Mouse (Mus musculus) midbrain, embryonic 13.5 days (tissue): Measurements from ENCODE around the gene Trappc2l. TPM values are rescaled to one million over a fixed set of nuclear protein-coding genes. Genes with fewer than 3 reads are reported as not detected.
"Not testable (repeated sequence)": the region's sequence is repeated elsewhere in the genome, so short reads cannot be mapped to it uniquely, and the experiment has no call there.

Experiments
- ATAC-seq: fragments of 200-750 bp; cut with Nextera tagmentation; 2 replicates; pipeline ENCODE4 v1.8.0; 2017; ENCODE audit warnings: mild to moderate bottlenecking, moderate TSS enrichment, moderate library complexity
- H3K27ac ChIP-seq: fragments of 300-500 bp; sonication (generic); 2 replicates; pipeline ENCODE4 v1.5.1; 2015; ENCODE audit warnings: inconsistent platforms, mild to moderate bottlenecking, moderate library complexity
- H3K27me3 ChIP-seq: fragments of 300-500 bp; sonication (generic); 2 replicates; pipeline ENCODE4 v1.6.1; 2015; ENCODE audit warnings: mild to moderate bottlenecking, inconsistent platforms
- H3K36me3 ChIP-seq: fragments of 300-500 bp; sonication (generic); 2 replicates; pipeline ENCODE4 v1.6.1; 2015; ENCODE audit warnings: mild to moderate bottlenecking, inconsistent platforms
- H3K4me1 ChIP-seq: fragments of 300-500 bp; sonication (generic); replicated peaks from 2 replicates; pipeline ENCODE4 v1.6.1; 2015; ENCODE audit warnings: inconsistent platforms
- H3K4me2 ChIP-seq: fragments of 300-500 bp; sonication (generic); replicated peaks from 2 replicates; pipeline ENCODE4 v1.6.1; 2015; ENCODE audit warnings: moderate library complexity, mild to moderate bottlenecking, inconsistent platforms
- H3K4me3 ChIP-seq: fragments of 300-500 bp; sonication (generic); replicated peaks from 2 replicates; pipeline ENCODE4 v1.5.1; 2015; ENCODE audit warnings: mild to moderate bottlenecking, inconsistent platforms
- H3K9ac ChIP-seq: fragments of 300-500 bp; sonication (generic); replicated peaks from 2 replicates; pipeline ENCODE4 v1.6.1; 2015; ENCODE audit warnings: mild to moderate bottlenecking, inconsistent platforms
- H3K9me3 ChIP-seq: fragments of 300-500 bp; sonication (generic); 2 replicates; pipeline ENCODE4 v1.6.1; 2016; ENCODE audit warnings: mild to moderate bottlenecking, inconsistent platforms
- WGBS: fragments of 180-500 bp; shearing (Covaris S2); methylation state at CpG from one replicate; pipeline ENCODE4 v1.1.7; 2015; 5-methylcytosine and 5-hydroxymethylcytosine counted together
- polyA plus RNA-seq: library from polyadenylated mRNA; unstranded; fragments of >200 nt; fragmentation: Nextera tagmentation; extraction: Ambion mirVana; gene quantifications from 2 replicates; pipeline ENCODE4 v1.2.1, GENCODE M21; 2015

Gene Trappc2l
- polyA plus RNA-seq, 1 experiment from 2014 or later: 98.5 TPM

DNA sequence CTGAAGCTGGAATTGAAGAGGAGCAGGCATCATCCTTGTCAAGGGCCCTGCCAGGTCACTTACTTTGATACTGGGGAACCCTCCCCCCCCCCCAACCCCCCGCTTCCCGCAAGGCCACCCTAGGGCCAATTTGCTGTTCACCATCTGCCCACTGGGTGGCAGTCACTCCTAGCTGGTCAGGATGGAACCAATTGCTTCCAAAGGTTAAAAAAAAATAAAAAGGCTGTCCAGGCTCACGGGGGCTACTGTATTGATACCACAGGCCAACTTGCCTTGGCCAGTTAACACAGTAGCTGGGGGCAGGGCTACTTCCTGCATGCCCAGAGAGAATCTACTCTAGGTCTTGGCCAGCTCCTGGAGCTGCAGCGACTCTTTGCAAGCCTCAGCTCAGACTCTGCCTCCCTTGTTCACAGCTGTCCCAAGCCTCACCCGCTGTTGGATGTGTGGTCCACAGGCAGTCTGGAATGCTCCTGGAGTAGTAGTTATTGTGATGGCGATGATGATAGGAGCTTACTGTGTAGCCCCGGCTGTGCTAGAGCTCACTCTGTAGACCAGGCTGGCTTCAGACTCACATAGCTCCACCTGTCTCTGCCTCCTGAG is 6.6 kb downstream of the Trappc2l start:
- peak; percentile 31 for ATAC-seq
- H3K9ac ChIP-seq: no peak overlapping the region
- 32% methylated on average over 5 of the region's 7 CpGs for WGBS
- H3K9me3 ChIP-seq: no peaks in the 10 kb centered on the region
- peaks cover 17% of the 10 kb centered on the region for H3K4me1 ChIP-seq
- no peak overlapping the region for H3K4me2 ChIP-seq
- H3K36me3 ChIP-seq: 0 out of 2 replicates have a peak, but pooled peaks cover 7% of the 10 kb centered on the region
- H3K27ac ChIP-seq: no peak overlapping the region; the same call in 1 of the 2 replicates
- H3K27me3 ChIP-seq: no peaks in the 10 kb centered on the region
- no peak overlapping the region for H3K4me3 ChIP-seq

DNA sequence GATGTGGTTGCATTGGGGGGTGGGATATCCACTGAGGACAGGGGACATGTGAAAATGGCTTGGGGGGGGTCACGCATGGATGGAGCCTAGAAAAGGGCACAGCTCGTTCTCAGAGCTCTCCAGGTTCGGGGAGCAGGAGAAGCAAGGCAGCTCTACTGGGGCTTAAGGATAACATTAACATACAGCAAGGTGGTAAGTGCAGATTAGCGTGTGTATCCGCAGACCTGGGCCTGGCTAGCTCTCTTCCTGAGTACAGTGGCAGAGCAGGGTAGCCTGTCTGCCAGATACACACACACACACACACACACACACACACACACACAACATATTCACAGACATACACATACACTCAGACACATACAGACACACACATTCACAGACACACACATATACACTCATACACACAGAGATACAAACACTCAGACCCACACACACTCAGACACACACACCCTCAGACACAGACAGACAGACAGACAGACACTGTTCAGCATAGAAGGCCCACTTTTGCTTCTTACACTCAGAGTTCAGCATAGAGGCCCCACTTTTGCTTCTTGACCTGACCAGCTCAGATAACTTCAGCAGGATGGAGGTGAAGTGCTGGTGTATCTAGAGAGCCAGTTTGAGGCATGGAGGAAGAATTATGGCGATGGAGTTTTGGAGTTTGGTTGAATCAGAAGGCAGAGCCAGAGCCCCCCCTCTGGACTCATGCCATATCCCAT is 7.4 kb downstream of the Trappc2l start:
- 58% methylated on average over 6 of the region's 6 CpGs for WGBS

DNA sequence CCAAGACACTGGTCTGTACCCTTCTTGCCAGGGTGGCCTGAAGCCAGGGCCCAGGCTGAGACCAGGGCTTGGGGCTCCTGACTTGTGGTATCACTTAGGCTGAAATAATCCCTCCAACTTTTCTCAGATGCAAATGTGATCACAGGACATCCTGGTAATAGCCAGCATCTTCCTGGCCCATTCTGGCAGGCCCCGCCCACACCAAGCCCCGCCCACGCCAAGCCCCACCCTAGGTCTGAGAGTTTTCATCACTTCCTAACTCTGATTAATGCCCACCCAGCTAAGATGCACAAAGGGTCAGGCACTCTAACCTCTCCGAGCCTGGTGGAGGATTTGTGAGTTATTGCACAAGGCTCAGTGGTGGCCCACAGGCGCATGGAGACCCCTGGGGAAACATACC is 9.0 kb downstream of the Trappc2l start:
- Histone ChIP-seq H3K4me1 (peaks cover 17% of the 10 kb centered on the region), H3K4me3 (no peak overlapping the region), H3K4me2 (no peak overlapping the region), H3K9me3 (no peaks in the 10 kb centered on the region), H3K27me3 (no peaks in the 10 kb centered on the region), H3K27ac (no peak overlapping the region), H3K36me3 (no peaks in the 10 kb centered on the region), H3K9ac (no peak overlapping the region)
- no peak for ATAC-seq
- 42% methylated on average over 5 of the region's 5 CpGs for WGBS

More for the DNA sequence above, 7.4 kb downstream of the Trappc2l start:
- H3K4me1 ChIP-seq: peaks cover 17% of the 10 kb centered on the region
- no peak overlapping the region for H3K9ac ChIP-seq
- H3K9me3 ChIP-seq: no peaks in the 10 kb centered on the region
- H3K27ac ChIP-seq: no peak overlapping the region
- 0 out of 2 replicates have a peak, but pooled peaks cover 7% of the 10 kb centered on the region for H3K36me3 ChIP-seq
- ATAC-seq: no peak
- no peak overlapping the region for H3K4me3 ChIP-seq
- H3K4me2 ChIP-seq: no peak overlapping the region
- no peaks in the 10 kb centered on the region for H3K27me3 ChIP-seq

DNA sequence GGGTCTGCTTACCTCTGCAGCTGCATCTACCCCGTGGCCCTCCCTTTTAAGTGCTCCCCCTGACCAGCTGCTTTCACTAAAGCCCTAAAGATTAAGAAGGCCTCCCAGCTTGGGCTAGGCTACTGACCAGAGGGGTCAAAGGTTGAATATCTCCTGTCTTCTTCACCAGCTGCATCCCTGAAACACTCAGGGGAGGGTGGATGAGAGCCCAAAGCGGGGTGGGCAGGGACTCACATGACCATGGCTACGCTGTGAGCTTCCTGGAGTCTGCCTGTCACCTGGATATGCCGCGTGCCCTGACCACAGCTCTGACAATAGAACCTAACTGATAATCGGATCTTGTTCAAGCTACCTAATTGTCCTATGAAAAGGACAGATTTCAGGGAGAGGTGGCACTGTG is 11.3 kb downstream of the Trappc2l start, which contains the start of gene Pabpn1l:
TSS of gene Pabpn1l (minus strand) at position 13 of the 400 bp plus-strand sequence.
- ATAC-seq: no peak
- no peaks in the 10 kb centered on the region for H3K36me3 ChIP-seq
- H3K27ac ChIP-seq: no peak within 1 kb of the TSS
- no peak within 1 kb of the TSS for H3K4me3 ChIP-seq
- no peaks in the 10 kb centered on the region for H3K9me3 ChIP-seq
- no peak within 1 kb of the TSS for H3K4me2 ChIP-seq
- 64% methylated on average over 6 of the region's 6 CpGs for WGBS
- peaks cover 17% of the 10 kb centered on the region for H3K4me1 ChIP-seq
- H3K9ac ChIP-seq: no peak within 1 kb of the TSS
- H3K27me3 ChIP-seq: no peaks in the 10 kb centered on the region

DNA sequence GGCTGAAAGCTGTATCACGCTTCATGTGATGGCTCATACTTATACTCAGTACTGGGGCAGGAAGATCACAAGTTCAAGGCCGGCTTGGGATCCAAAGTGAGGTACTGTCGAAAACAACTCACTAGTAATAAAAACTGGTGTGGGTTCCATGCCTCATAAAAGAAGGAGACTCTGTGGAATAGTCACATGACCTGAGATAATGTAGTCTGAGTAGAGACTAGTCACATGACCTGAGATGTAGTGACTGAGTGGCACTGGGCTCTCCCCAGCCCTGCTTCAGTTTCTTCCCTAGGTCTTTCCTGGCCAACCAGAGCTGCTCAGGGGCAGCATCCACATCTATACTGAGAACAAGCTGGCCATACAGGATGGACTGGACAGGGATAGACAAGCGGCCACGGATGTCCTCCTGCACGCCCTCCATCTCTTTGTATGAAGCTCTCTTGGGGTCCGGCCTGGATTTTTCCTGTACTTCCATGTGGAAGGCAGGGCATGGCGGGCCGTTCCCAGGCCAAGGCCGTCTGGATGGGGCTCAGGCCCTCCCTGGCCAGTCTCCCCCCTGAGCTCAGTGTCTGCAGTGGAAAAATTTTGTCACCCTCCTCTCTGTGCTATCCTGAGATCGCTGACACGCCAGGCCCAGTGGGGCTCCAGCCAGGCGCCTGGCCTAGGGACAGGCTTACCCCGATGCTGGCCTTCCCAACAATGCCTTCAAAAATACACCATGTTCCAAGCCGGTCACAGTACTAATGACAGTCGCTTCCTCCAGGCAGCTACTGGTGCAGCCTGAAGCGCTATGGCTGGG is 12.6 kb downstream of the Trappc2l start:
- peaks cover 9% of the 10 kb centered on the region for H3K4me1 ChIP-seq
- no peaks in the 10 kb centered on the region for H3K9me3 ChIP-seq
- no peak overlapping the region for H3K27ac ChIP-seq
- no peaks in the 10 kb centered on the region for H3K27me3 ChIP-seq
- H3K36me3 ChIP-seq: peaks cover 8% of the 10 kb centered on the region; the same call in 1 of the 2 replicates
- no peak for ATAC-seq
- no peak overlapping the region for H3K9ac ChIP-seq
- no peak overlapping the region for H3K4me2 ChIP-seq
- 87% methylated on average over 17 of the region's 17 CpGs for WGBS
- H3K4me3 ChIP-seq: no peak overlapping the region

DNA sequence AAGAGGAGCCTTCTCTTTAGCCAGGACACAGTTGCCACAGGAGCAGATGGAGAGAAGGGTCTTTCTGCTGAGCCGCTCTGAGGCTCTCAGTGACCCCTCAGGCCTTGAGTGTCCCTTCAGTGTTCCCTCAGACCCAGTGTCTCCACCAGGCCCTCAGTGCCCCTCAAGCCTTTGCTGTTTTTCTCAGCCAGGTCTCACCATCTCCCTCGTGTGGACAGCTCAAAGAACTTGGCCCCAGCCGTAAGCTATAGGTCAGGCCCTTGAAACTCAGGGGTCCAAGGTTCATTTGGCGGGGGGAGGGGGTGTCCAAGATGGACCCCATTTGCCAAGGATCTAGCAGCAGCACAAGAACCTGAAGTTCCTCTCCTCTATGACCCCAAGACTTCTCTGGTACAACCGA is 13.2 kb downstream of the Trappc2l start:
- Histone ChIP-seq H3K4me3 (no peak overlapping the region), H3K36me3 (peaks cover 8% of the 10 kb centered on the region; the same call in 1 of the 2 replicates), H3K4me1 (peaks cover 5% of the 10 kb centered on the region), H3K4me2 (no peak overlapping the region), H3K9me3 (no peaks in the 10 kb centered on the region), H3K27ac (no peak overlapping the region), H3K9ac (no peak overlapping the region), H3K27me3 (no peaks in the 10 kb centered on the region)
- 68% methylated on average over 5 of the region's 5 CpGs for WGBS
- no peak for ATAC-seq

DNA sequence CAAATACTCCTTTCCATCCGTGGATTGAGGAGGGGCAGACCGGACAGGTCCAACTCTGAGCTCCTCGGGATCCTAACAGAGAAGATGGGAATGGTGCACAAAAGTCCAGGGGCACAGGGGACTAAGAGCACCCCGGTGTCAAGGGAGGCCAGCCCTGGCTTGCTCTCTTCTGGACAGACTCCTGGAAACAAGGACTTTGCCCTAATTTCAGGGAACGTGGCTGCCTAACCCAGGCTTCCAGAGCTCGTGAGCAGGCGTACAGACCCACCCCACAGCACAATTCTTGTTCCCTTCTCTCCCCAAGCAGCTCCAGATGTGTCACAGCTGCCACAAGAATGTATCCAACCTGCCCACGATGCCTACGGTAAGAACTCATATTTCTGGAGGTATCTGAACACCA is 14.4 kb downstream of the Trappc2l start:
- no peak for ATAC-seq
- Histone ChIP-seq H3K4me3 (no peak overlapping the region), H3K27me3 (peaks cover 7% of the 10 kb centered on the region), H3K9ac (no peak overlapping the region), H3K27ac (no peak overlapping the region), H3K4me2 (no peak overlapping the region), H3K4me1 (peaks cover 8% of the 10 kb centered on the region), H3K36me3 (peaks cover 15% of the 10 kb centered on the region), H3K9me3 (no peaks in the 10 kb centered on the region)
- 83% methylated on average over 9 of the region's 9 CpGs for WGBS

DNA sequence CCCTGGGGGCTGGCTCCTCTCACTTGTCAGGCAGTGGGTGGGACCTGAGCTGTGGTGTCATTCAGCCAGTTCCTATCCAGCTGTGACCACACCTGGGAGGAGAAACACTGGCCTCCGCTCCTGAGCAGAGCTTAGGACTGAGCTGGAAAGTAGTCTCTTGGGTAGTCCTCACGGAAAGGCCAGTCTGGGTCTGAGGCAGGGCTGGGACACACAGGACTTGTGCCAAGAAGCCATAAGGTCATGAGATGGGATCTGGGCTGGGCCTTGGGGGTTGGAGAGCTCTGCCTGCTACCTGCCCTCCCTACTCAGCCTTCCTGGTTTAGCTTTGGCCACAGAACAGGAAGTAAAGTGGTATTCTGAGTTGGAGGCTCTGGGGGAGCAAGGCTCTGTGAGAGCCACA is 15.5 kb downstream of the Trappc2l start:
- peaks cover 8% of the 10 kb centered on the region for H3K27me3 ChIP-seq
- ATAC-seq: no peak
- H3K36me3 ChIP-seq: peaks cover 18% of the 10 kb centered on the region
- peaks cover 8% of the 10 kb centered on the region for H3K4me1 ChIP-seq
- no peak overlapping the region for H3K27ac ChIP-seq
- H3K9me3 ChIP-seq: no peaks in the 10 kb centered on the region
- WGBS: 87% methylated on average over 2 of the region's 2 CpGs
- H3K4me3 ChIP-seq: no peak overlapping the region
- no peak overlapping the region for H3K4me2 ChIP-seq
- H3K9ac ChIP-seq: no peak overlapping the region

DNA sequence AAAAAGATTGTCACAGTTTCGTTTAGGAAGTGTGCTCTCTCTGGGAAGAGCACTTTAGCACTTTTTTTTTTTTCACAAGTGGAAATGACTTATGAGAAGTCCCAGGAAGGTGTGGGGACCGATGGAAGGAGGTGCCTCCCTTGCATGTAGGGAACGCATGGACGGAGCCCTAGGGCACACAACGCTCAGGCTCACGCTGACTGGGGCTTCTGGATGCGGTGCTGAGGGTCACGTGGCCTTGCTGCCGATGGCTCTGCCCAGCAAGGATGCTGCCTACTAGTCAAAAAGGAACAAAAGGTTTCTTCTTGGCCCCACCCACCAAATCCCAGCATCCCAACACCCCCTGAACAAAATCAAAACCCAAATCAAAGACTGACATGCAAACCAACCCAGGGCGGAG is 17.9 kb downstream of the Trappc2l start:
- Histone ChIP-seq H3K27me3 (peaks cover 8% of the 10 kb centered on the region), H3K4me3 (no peak overlapping the region), H3K9ac (no peak overlapping the region), H3K36me3 (peaks cover 40% of the 10 kb centered on the region), H3K4me1 (peaks cover 8% of the 10 kb centered on the region), H3K27ac (no peak overlapping the region), H3K9me3 (no peaks in the 10 kb centered on the region), H3K4me2 (no peak overlapping the region)
- 16% methylated on average over 10 of the region's 10 CpGs for WGBS
- no peak for ATAC-seq

DNA sequence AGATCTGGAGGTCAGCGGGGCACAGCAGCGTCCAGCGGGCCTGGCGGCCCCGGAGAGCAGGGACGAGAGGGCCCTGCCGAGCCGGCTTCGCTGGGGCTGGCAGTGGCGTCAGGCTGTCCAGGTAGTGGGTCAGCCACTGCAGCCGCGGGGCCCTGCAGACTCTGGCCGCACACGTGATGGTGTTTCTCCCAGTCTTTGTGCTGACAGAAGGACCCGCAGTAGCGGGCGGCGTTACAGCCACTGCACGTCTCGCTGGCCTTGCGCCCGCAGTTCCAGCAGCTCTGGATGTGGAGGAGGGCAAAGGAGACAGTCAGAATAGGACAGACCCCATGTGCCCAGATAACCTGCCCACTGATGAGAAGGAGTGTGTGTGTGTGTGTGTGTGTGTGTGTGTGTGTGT is 19.3 kb downstream of the Trappc2l start:
- peaks cover 8% of the 10 kb centered on the region for H3K4me1 ChIP-seq
- no peak overlapping the region for H3K27ac ChIP-seq
- H3K4me2 ChIP-seq: no peak overlapping the region
- no peaks in the 10 kb centered on the region for H3K9me3 ChIP-seq
- H3K36me3 ChIP-seq: peaks cover 53% of the 10 kb centered on the region
- ATAC-seq: no peak; the same call in 1 of the 2 replicates
- H3K27me3 ChIP-seq: peaks cover 8% of the 10 kb centered on the region
- H3K9ac ChIP-seq: no peak overlapping the region
- no peak overlapping the region for H3K4me3 ChIP-seq
- WGBS: 52% methylated on average over 22 of the region's 22 CpGs

DNA sequence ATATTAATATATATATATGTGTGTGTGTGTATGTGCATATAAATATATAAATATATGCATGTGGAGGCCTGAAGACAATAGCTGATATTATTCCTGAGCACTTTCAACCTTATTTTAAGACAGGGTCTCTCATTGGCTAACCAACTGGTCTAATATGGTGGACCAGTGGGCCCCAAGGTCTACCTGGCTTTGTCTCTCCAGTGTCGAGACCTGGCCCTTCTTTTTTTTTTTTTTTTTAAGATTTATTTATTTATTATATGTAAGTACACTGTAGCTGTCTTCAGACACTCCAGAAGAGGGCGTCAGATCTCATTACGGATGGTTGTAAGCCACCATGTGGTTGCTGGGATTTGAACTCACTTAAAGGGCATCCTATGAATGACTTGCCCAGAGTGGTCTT is 20.7 kb downstream of the Trappc2l start:
- not testable (repeated sequence) for H3K4me2 ChIP-seq, H3K4me1 ChIP-seq, H3K9ac ChIP-seq, H3K9me3 ChIP-seq, H3K4me3 ChIP-seq, H3K27ac ChIP-seq, ATAC-seq, H3K27me3 ChIP-seq
- peaks cover 65% of the 10 kb centered on the region for H3K36me3 ChIP-seq
- WGBS: 69% methylated on average over 3 of the region's 3 CpGs

DNA sequence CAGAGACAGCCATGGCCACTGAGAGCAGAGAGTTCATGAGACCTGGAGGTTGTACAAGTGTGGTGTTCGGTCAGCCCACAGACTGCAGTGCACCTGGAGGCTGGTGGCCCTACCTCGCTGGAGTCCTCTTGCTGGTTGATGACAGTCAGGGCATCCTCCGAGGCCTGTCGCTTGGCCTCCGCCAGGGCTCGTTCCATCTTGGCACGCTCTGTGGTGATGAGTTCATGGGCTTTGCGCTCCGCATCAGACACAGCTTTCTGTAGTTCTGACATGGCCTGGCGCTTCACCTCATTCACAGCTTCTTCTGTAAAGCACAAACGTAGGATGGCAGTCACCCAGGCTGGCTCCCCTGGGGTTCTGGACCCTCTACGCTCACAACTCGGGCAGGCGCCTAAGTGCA is 21.8 kb downstream of the Trappc2l start:
- Histone ChIP-seq H3K4me2 (no peak overlapping the region), H3K4me1 (peaks cover 8% of the 10 kb centered on the region), H3K9me3 (no peaks in the 10 kb centered on the region), H3K36me3 (peaks cover 75% of the 10 kb centered on the region), H3K27ac (no peak overlapping the region), H3K9ac (no peak overlapping the region), H3K27me3 (peaks cover 8% of the 10 kb centered on the region), H3K4me3 (no peak overlapping the region)
- WGBS: 92% methylated on average over 14 of the region's 14 CpGs
- no peak for ATAC-seq
